Mouse (Mus musculus): Measurements from ENCODE around the gene Spata5.
"Not testable (repeated sequence)": the region's sequence is repeated elsewhere in the genome, so short reads cannot be mapped to it uniquely, and the experiment has no call there.

The Spata5 gene

GRCm38 (mm10) chr3:37510055-37511032, 90.6 kb downstream of the Spata5 start:
- DNase-seq (ENCODE audit: low spot score in 2 of 2), result no peak

DNA sequence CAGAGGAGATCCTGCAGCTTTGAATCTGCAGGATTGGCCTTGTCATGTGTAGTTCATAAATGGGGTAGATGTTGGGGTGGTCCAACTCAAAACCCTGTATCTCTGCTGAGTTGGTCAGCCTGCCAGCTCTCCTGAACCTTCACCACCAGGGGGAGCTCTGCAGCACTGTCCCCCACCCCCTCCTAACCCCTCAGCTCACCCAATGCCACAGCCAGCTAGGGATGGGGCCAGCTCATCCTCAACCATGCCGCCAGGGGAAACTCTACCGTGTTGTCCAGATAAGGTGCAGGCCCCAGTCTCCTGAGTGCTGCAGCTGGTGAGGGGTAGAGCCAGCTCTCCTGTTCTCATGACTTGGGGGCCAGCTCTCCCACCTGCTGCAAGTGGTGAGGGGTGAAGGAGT, 95.8 kb downstream of the Spata5 start:
- DNase-seq (ENCODE audit: low spot score in 2 of 2), result peak in 1 of 2 experiments; percentile 5

GRCm38 (mm10) chr3:37516379-37516778, 96.7 kb downstream of the Spata5 start:
- DNase-seq (ENCODE audit: low spot score in 2 of 2), result no peak

DNA sequence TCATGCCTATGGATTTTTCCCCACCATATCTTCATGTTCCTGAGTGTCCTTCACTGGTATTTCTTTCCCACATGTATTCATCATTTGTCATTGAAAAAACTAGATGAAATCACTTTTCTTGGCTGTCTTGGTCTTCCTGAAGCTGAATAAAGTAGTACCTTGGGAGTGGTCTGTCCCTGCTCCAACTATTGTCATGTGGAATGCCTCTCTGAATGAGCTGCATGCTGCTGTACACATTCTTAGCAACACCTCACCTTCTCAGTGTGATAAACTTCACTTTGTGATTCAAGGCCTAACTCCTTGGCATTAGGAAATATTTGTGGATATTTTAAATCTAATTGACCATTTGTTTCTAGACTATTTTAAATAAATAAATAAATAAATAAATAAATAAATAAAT, 98.9 kb downstream of the Spata5 start:
- no peak for DNase-seq (ENCODE audit: low spot score in 2 of 2)

DNA sequence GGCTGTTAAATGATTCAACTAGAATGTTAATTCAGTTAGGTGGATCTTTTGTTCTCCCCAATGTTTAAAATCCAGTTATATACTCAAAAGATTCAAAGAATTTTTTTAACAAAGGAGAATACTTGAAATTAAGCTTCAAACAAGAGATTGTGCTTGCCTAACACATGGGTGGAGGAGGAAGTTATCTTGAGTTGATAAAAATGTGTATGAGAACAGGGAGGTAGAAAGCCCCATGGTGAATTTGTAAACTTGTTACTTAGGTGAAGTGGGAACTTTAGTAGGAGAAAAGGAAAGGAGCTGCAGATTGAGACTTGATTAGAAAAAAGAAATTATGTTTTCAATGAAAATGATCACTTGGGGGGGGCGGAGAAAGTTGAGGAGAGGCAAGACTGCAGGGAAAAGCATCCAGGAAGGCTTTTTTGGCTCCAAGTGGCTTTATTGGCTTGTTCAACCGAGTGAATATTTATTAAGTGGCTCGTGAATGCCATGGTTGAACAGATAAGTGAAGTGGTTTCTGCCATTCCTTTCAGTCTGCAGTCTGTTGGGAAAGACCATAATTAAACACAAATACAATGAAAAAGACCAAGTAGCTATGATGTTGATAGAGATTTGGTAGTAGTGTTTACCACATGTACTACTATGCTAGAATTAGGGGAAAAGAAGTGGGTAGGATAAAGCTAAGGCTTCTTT, 100.8 kb downstream of the Spata5 start:
- no peak for DNase-seq (ENCODE audit: low spot score in 2 of 2)

- no peak for DNase-seq (ENCODE audit: low spot score in 2 of 2)
These were observed 112.4 kb downstream of the Spata5 start for GRCm38 (mm10) chr3:37532079-37532478.

DNA sequence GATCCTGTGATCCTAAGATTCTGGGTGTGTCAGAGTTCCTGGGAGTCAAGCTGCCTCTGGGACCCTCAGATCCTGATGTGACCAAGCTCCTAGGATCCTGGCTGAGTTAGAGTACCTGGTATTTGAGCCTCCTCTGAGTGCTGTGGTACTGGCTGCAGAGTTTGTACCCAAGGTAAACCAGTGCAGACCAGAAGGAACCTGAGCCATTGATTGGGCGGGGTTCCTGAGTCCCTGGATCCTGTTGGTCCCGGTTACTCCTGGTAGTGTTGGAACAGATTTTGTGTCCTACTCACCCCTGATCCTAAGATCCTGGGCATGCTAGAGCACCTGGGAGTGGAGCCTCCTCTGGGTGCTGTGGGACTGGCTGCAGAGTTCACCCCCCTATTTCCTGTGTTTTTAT, 121.0 kb downstream of the Spata5 start:
- DNase-seq (ENCODE audit: low spot score in 2 of 2), result not testable (repeated sequence)

DNA sequence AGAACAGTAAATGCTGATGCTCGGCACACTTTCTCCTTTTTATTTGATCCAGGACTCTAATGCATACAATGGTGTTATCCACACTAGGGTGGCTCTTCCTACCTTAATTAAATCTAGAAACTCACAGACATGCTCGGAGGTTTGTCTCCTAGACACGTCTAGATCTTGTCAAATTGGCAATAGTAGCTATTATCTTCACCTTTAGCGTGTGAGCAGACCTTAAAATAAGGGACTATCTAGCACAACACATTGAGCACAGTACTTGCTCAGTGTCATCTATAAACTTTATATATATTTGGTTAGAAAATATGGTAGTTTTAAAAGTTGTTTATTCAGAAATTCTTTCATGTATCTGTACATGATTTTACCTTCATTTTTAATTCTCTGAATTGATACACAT, 126.7 kb downstream of the Spata5 start:
- no peak for DNase-seq (ENCODE audit: low spot score in 2 of 2)

DNA sequence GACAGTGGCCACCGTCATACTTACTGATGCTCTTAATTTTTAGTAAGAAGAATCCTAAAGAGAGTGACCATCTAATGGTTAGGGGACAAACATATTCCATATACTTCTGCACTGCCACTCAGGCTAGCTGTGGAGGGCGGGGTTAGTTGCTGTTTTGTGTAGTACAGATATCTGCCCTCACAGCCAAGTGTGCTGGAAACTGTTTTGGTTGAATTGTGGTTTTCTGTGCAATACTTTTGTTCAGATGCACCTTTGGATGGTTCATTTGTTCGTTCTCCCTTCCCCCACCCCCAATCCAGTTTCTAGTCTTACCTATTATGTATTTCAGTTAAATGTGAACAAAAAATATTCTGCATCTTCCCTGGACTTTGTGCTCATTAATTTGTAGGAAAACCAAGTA, 130.5 kb downstream of the Spata5 start:
- DNase-seq (ENCODE audit: low spot score in 2 of 2), result no peak

GRCm38 (mm10) chr3:37550594-37550993, 130.9 kb downstream of the Spata5 start:
- no peak for DNase-seq (ENCODE audit: low spot score in 2 of 2)

- no peak for DNase-seq (ENCODE audit: low spot score in 2 of 2)
These were observed 131.8 kb downstream of the Spata5 start for GRCm38 (mm10) chr3:37551486-37551885.

GRCm38 (mm10) chr3:37552244-37552643, 132.5 kb downstream of the Spata5 start:
- DNase-seq (ENCODE audit: low spot score in 2 of 2), result no peak

- no peak for DNase-seq (ENCODE audit: low spot score in 2 of 2)
These were observed 133.8 kb downstream of the Spata5 start for GRCm38 (mm10) chr3:37553371-37554033.

GRCm38 (mm10) chr3:37556412-37557113, 136.9 kb downstream of the Spata5 start:
- no peak for DNase-seq (ENCODE audit: low spot score in 2 of 2)

GRCm38 (mm10) chr3:37557741-37558479, 138.2 kb downstream of the Spata5 start:
- DNase-seq (ENCODE audit: low spot score in 2 of 2), result no peak

DNA sequence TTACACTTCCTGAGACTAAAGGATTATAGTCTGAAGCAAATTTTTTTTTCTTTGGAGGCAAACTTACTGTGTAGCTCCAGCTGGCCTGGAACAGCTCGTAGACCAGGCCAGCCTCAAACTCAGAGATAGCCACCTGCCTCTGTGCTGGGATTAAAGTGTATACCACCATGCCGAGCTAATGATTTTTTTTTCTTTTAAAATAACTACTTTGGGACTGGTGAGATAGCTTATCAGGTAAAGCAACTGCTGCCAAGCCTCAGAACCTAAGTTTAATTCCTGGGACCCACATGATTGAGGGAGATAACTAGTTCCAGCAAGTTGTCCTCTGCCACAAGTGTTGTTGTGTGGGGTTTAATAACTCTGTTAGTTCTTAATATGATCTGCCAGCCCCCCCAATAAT, 139.6 kb downstream of the Spata5 start:
- no peak for DNase-seq (ENCODE audit: low spot score in 2 of 2)

DNA sequence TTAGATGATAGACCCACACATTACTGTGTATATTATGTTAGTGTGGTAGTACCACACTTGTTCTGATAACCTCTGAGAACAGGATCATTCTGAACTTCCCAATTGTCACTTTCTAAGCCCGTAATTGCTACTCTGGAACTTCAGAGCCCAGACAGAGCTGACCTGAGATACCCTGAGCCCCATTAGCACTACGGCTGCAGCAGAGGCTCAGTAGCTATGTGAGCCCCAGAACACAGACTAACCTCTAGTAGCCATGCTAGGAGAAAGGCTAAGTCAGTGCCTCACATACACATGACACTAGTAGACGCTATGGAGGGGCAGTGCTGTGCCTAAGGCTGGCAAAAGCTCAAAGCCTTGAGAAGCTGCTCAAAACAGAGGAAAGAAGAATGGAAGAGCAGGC, 141.8 kb downstream of the Spata5 start:
- DNase-seq (ENCODE audit: low spot score in 2 of 2), result no peak

DNA sequence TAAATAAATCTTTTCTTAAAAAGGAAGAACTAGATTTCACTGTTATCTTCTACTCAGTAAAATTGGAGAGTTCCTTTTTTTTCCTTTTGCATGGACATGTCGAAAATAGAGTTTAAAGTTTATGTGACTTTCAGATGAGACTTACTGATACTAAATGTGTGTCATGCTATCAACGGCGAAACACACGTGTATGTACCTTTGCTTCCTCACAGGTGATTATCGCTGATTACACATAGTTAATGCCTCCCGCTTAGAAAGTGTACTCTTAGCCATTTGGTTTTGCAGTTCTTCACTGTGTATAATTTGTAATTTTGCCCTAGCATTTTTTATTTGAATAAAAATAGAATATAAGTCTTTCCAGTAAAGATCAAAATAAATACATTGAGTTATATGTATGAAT, 146.4 kb downstream of the Spata5 start:
- DNase-seq (ENCODE audit: low spot score in 2 of 2), result no peak

GRCm38 (mm10) chr3:37567505-37567904, 147.8 kb downstream of the Spata5 start:
- DNase-seq (ENCODE audit: low spot score in 2 of 2), result no peak

DNA sequence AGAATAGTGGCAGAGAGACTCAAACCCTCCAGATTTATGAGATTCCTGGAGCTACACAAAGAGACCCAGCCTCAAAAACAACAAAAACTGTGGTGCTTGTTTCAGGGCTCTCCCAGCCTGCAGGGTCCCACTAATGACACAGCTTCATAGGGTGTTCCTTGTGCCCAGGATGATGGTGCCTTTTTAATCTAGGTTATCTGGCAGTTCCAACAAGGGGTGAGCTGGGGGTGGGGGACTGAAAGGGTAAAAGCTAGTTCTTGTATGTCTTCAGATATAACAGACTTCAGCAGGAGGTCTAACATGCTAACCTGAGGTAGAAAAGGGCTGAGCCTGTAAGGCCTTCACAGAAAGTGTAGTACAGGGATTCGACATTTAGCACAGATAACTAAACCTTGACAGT, 149.1 kb downstream of the Spata5 start:
- DNase-seq (ENCODE audit: low spot score in 2 of 2), result no peak

Measured in urinary bladder, postnatal 36 days (tissue).